Mouse (Mus musculus): ENCODE measurements around the gene Optc. TPM values are rescaled to one million over a fixed set of nuclear protein-coding genes. Genes with fewer than 3 reads are reported as not detected.

The Optc gene
- 0.52 TPM for polyA plus RNA-seq (2015; fragmentation: Illumina TruSeq; extraction: RNeasy Lipid Tissue Mini Kit (QIAGEN cat#74804); ENCODE audit: low read depth, low replicate concordance)

GRCm38 (mm10) chr1:133907949-133908658 is at the start of gene Optc:
Gene Optc, minus strand, starts transcription at chr1:133907999.

DNA sequence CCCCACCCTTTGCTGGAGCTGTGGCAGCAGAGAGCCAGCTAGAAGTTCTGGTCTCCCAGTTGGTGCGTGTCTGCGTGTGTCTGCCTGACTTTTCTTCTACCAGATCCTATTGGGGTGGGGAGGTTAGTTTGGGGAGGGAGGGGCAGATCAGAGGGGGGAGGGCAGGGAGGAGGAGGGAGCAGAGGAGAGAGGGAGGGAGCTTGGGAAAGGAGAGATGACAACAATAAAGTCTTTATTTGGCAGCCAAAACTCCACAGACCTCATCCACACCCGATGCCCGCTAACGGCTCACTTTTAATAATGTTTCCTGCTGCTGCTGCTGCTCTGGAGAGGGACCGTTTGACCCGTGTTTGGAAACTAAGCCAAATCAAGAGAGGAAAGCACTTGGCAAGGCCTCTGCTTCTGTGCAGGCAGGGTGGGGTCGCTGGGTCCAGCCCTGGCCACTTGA is 13.5 kb upstream of the Optc start, which contains the start of gene Prelp:
Gene Prelp, minus strand, starts transcription at position 111 of the 448 bp plus-strand sequence.

Other genes starting within 250 kb of the Optc start
- 10.9 TPM for gene Zbed6, start 247.1 kb downstream of the Optc start, polyA plus RNA-seq (2015; fragmentation: Illumina TruSeq; extraction: RNeasy Lipid Tissue Mini Kit (QIAGEN cat#74804); ENCODE audit: low read depth, low replicate concordance)
- gene Gm38394, start 246.7 kb downstream of the Optc start, polyA plus RNA-seq (2015; fragmentation: Illumina TruSeq; extraction: RNeasy Lipid Tissue Mini Kit (QIAGEN cat#74804); ENCODE audit: low read depth, low replicate concordance): 7.4 TPM
- 1.0 TPM for gene Lax1, start 217.9 kb downstream of the Optc start, polyA plus RNA-seq (2015; fragmentation: Illumina TruSeq; extraction: RNeasy Lipid Tissue Mini Kit (QIAGEN cat#74804); ENCODE audit: low read depth, low replicate concordance)
- 75.7 TPM for gene Atp2b4, start 107.0 kb downstream of the Optc start, polyA plus RNA-seq (2015; fragmentation: Illumina TruSeq; extraction: RNeasy Lipid Tissue Mini Kit (QIAGEN cat#74804); ENCODE audit: low read depth, low replicate concordance)
- 14.5 TPM for gene Prelp, start 13.4 kb upstream of the Optc start, polyA plus RNA-seq (2015; fragmentation: Illumina TruSeq; extraction: RNeasy Lipid Tissue Mini Kit (QIAGEN cat#74804); ENCODE audit: low read depth, low replicate concordance)
- 10.9 TPM for gene Fmod, start 129.3 kb upstream of the Optc start, polyA plus RNA-seq (2015; fragmentation: Illumina TruSeq; extraction: RNeasy Lipid Tissue Mini Kit (QIAGEN cat#74804); ENCODE audit: low read depth, low replicate concordance)
- 13.8 TPM for gene Btg2, start 171.1 kb upstream of the Optc start, polyA plus RNA-seq (2015; fragmentation: Illumina TruSeq; extraction: RNeasy Lipid Tissue Mini Kit (QIAGEN cat#74804); ENCODE audit: low read depth, low replicate concordance)
- not detected for gene Chit1, start 203.2 kb upstream of the Optc start, polyA plus RNA-seq (2015; fragmentation: Illumina TruSeq; extraction: RNeasy Lipid Tissue Mini Kit (QIAGEN cat#74804); ENCODE audit: low read depth, low replicate concordance)

Measured in brain, adult 10 weeks (tissue).